Mouse (Mus musculus) embryonic fibroblast, embryonic 13.5 days (primary cell): ENCODE data around the gene Eif1. TPM values are rescaled to one million over a fixed set of nuclear protein-coding genes. Genes with fewer than 3 reads are reported as not detected.
A peak's percentile ranks its signal among the peaks of the same experiment; 100 is the strongest.
"Not testable (repeated sequence)": the region's sequence is repeated elsewhere in the genome, so short reads cannot be mapped to it uniquely, and the experiment has no call there.

Experiments used
- H3K27ac ChIP-seq: 2 replicates; pipeline ENCODE4 v1.5.1; 2012; ENCODE audit warnings: low read length, control low read depth, inconsistent platforms; ENCODE audit not compliant: insufficient read depth
- H3K4me1 ChIP-seq: 2 replicates; pipeline ENCODE4 v1.6.1; 2011; ENCODE audit warnings: low read length; ENCODE audit not compliant: control insufficient read depth, insufficient read depth
- H3K4me3 ChIP-seq: 2 replicates; pipeline ENCODE4 v1.5.1; 2011; ENCODE audit warnings: mild to moderate bottlenecking, control low read depth, low read length; ENCODE audit not compliant: insufficient read depth
- CTCF ChIP-seq: IDR thresholded peaks from 2 replicates; pipeline ENCODE4 v1.5.1; 2011; ENCODE audit warnings: mild to moderate bottlenecking, control low read depth, low read length, moderate library complexity, borderline replicate concordance; ENCODE audit not compliant: insufficient read depth
- POLR2A ChIP-seq: IDR thresholded peaks from 2 replicates; pipeline ENCODE4 v1.6.1; 2011; ENCODE audit warnings: low read depth, mild to moderate bottlenecking, control low read depth, low read length, moderate library complexity
- polyA plus RNA-seq: library from polyadenylated mRNA; stranded (reverse); fragments of >200 nt; gene quantifications from 2 replicates; pipeline ENCODE4 v1.2.4, GENCODE M21; 2011; ENCODE audit warnings: low read depth; ENCODE audit not compliant: missing spikeins, insufficient read length

Gene Eif1
- polyA plus RNA-seq, 1 experiment = 1,192 TPM

GRCm38 (mm10) chr11:100333944-100334457 is 14.3 kb downstream of the Eif1 start, which contains the start of gene Gast:
Gene Gast (plus strand): TSS chr11:100334407.
- no peak for TF ChIP-seq POLR2A
- Histone ChIP-seq H3K4me3 (no peak within 1 kb of the TSS), H3K27ac (no peak within 1 kb of the TSS), H3K4me1 (peaks cover 2% of the 10 kb centered on the region; the same call in 1 of the 2 replicates)

DNA sequence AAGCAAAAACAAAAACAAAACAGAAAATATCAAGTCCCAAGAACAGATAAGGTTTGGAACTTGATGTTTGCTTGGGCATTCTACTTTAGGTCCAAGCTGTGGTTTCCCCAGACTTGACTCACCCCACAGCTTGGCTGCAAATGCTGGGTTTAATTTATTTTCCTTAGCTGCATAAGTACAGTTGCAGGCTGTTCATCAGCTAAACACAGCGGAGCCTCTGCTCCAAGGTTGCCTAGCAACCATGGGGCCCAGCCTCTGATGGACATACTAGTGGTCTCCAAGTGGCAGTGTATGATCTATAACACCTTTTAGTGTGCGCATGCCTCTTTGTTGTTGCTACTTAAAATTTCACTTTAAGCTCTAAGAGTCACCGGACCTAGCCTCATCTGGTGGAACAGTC is 16.0 kb downstream of the Eif1 start:
- Histone ChIP-seq H3K4me3 (no peak overlapping the region), H3K4me1 (peaks cover 2% of the 10 kb centered on the region; the same call in 1 of the 2 replicates), H3K27ac (no peak overlapping the region)
- TF ChIP-seq CTCF (no peak), POLR2A (no peak)

GRCm38 (mm10) chr11:100344269-100344668 is 24.6 kb downstream of the Eif1 start:
- TF ChIP-seq CTCF = no peak
- no peak for TF ChIP-seq POLR2A
- Histone ChIP-seq H3K27ac (no peak overlapping the region), H3K4me3 (no peak overlapping the region), H3K4me1 (no peaks in the 10 kb centered on the region)

DNA sequence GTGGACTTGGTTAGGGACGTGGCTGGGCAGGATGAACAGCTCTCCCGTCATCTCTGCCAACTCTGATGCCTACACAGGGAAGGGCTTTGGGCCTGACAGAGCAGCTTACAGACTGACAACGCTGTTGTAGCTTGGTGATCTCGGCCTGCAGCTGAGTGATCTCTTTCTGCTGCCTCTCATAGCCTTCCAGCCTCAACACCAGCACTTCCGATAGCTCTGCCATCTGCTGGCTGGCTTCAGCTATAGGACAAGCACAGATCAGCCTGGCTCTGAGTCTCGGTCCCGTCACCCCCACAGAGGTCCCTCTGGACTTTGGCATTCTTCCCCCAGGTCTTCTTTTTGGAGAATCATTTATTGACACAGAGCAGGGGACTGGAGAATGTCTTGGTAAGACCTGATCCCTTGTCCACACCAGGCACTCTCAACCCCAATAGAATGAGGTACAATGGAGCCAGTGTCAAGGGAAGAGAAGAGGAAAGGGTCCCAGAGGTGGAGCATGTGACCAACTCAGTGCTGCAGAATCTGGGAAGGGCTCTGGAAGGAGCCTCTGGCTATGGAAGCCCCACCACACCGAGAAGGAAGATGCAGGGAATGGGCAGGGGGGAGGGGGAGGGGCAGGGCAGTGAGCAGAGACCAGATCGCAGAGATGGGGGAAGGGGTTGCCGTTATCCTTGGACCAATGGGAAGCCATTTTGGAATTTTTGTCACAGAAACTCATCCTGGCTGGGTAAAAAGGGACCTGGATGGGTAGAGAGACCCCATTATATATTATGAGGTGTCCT is 32.6 kb downstream of the Eif1 start:
- Histone ChIP-seq H3K27ac (no peak overlapping the region), H3K4me1 (no peaks in the 10 kb centered on the region), H3K4me3 (no peak overlapping the region)
- TF ChIP-seq CTCF (peak; percentile 81; the same call in 1 of the 2 replicates), POLR2A (no peak)

GRCm38 (mm10) chr11:100355151-100355951 is 35.7 kb downstream of the Eif1 start:
- Histone ChIP-seq H3K4me1 (no peaks in the 10 kb centered on the region), H3K27ac (no peak overlapping the region), H3K4me3 (peak overlapping the region; percentile 73)
- TF ChIP-seq POLR2A (no peak), CTCF (no peak)

- Histone ChIP-seq H3K27ac (no peak within 1 kb of the TSS), H3K4me3 (peak within 1 kb of the TSS; percentile 73), H3K4me1 (no peaks in the 10 kb centered on the region)
- TF ChIP-seq POLR2A = no peak
- no peak for TF ChIP-seq CTCF
Observed at GRCm38 (mm10) chr11:100355972-100356818, 36.5 kb downstream of the Eif1 start, which contains the start of gene Hap1. Gene Hap1 (minus strand): TSS chr11:100356128.

- TF ChIP-seq CTCF (no peak), POLR2A (no peak)
- Histone ChIP-seq H3K27ac (no peak overlapping the region), H3K4me3 (no peak overlapping the region), H3K4me1 (no peaks in the 10 kb centered on the region)
Observed at GRCm38 (mm10) chr11:100356819-100357211, 37.1 kb downstream of the Eif1 start.

- no peaks in the 10 kb centered on the region for H3K4me1 ChIP-seq
- TF ChIP-seq CTCF (no peak), POLR2A (no peak)
- no peak overlapping the region for H3K27ac ChIP-seq
- H3K4me3 ChIP-seq = no peak overlapping the region
Observed at GRCm38 (mm10) chr11:100357408-100357807, 37.7 kb downstream of the Eif1 start.

DNA sequence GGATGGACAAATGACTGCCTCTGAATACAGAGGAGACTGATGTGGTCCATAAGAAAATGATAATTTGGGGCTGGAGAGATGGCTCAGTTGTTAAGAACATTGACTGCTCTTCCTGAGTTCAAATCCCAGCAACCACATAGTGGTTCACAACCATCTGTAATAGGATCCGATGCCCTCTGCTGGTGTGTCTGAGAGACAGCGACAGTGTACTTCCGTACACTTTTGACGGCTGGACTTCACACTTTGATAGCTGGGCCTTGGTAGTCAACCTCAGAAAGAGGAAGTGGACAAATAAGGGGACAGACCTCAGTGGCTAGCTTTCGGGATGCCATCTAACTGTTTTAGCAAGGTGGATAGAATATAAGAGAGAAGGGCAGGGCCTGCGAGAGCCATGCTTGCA is 40.5 kb downstream of the Eif1 start:
- Histone ChIP-seq H3K27ac (no peak overlapping the region), H3K4me1 (no peaks in the 10 kb centered on the region)
- no peak for TF ChIP-seq POLR2A
- TF ChIP-seq CTCF = no peak

DNA sequence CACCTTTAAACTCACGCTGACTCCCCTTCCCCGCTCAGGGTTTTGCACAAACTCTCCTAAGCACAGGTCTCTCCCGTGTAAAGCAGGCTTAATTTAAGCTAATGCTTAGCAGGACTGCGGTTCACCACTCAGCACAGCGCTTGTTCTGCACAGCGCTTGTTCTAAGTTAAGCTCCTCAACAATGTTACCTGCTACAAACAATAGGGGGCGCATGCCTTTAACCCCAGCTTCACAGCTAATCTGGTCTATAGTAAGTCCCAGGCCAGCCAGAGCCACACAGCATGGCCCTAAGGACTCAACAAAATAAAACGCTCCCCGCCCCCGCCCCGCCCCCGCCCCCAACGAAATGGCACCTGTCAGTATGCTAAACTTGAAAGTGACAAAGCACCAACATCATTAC is 41.4 kb downstream of the Eif1 start:
- not testable (repeated sequence) for H3K27ac ChIP-seq, H3K4me1 ChIP-seq, H3K4me3 ChIP-seq

More for the DNA sequence above, 40.5 kb downstream of the Eif1 start:
- no peak overlapping the region for H3K4me3 ChIP-seq
